Mouse (Mus musculus) neural tube, embryonic 15.5 days (tissue): Measurements from ENCODE around the gene Zfp385c. TPM values are rescaled to one million over a fixed set of nuclear protein-coding genes. Genes with fewer than 3 reads are reported as not detected.

Experiments
- ATAC-seq: fragments of 200-750 bp; cut with Nextera tagmentation; 2 replicates; pipeline ENCODE4 v1.8.0; 2017; ENCODE audit warnings: mild to moderate bottlenecking, moderate TSS enrichment, moderate library complexity; ENCODE audit not compliant: low FRiP score
- H3K27ac ChIP-seq: fragments of 300-500 bp; sonication (generic); replicated peaks from 2 replicates; pipeline ENCODE4 v1.5.1; 2015; ENCODE audit warnings: mild to moderate bottlenecking, inconsistent platforms
- H3K27me3 ChIP-seq: fragments of 300-500 bp; sonication (generic); replicated peaks from 2 replicates; pipeline ENCODE4 v1.6.1; 2015; ENCODE audit warnings: inconsistent platforms
- H3K36me3 ChIP-seq: fragments of 300-500 bp; sonication (generic); 2 replicates; pipeline ENCODE4 v1.6.1; 2015; ENCODE audit warnings: inconsistent platforms
- H3K4me1 ChIP-seq: fragments of 300-500 bp; sonication (generic); 2 replicates; pipeline ENCODE4 v1.6.1; 2015; ENCODE audit warnings: inconsistent platforms
- H3K4me2 ChIP-seq: fragments of 300-500 bp; sonication (generic); 2 replicates; pipeline ENCODE4 v1.6.1; 2015; ENCODE audit warnings: inconsistent platforms, mild to moderate bottlenecking, moderate library complexity
- H3K4me3 ChIP-seq: fragments of 300-500 bp; sonication (generic); replicated peaks from 2 replicates; pipeline ENCODE4 v1.5.1; 2015; ENCODE audit warnings: mild to moderate bottlenecking, inconsistent platforms
- H3K9ac ChIP-seq: fragments of 300-500 bp; sonication (generic); replicated peaks from 2 replicates; pipeline ENCODE4 v1.6.1; 2015; ENCODE audit warnings: mild to moderate bottlenecking, inconsistent platforms
- H3K9me3 ChIP-seq: fragments of 300-500 bp; sonication (generic); replicated peaks from 2 replicates; pipeline ENCODE4 v1.6.1; 2016; ENCODE audit warnings: inconsistent platforms
- WGBS: fragments of 180-500 bp; shearing (Covaris S2); methylation state at CpG from one replicate; pipeline ENCODE4 v1.1.7; 2015; ENCODE audit warnings: mixed read lengths; 5-methylcytosine and 5-hydroxymethylcytosine counted together
- polyA plus RNA-seq: library from polyadenylated mRNA; unstranded; fragments of >200 nt; fragmentation: Nextera tagmentation; extraction: Ambion mirVana; gene quantifications from 2 replicates; pipeline ENCODE4 v1.2.1, GENCODE M21; 2015

Gene Zfp385c
- polyA plus RNA-seq, 1 experiment from 2014 or later, result 0.77 TPM

DNA sequence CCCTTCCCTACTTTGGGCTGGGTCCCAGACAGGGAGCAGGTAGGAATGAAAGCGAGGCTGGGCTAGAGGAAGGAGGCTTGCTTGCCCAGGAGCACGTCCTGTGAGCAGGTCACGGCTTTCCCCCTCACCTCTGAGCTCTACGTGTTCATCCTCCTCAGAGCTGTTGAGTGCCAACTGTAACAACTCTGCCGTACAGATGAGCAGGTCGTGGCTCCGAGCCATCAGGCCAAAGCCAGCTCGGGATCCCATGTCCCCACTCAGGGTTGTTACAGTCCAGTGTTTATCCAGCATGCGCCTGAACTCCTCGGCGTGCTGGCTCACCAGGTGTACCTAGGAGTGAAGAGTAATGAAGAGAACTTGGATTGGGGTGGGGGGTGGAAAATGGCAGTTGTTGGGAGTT, 11.1 kb upstream of the Zfp385c start:
- H3K27ac ChIP-seq, result no peak overlapping the region
- no peak overlapping the region for H3K4me2 ChIP-seq
- H3K4me3 ChIP-seq, result no peak overlapping the region
- 67% methylated on average over 11 of the region's 11 CpGs for WGBS
- no peak overlapping the region for H3K9ac ChIP-seq
- H3K27me3 ChIP-seq, result no peaks in the 10 kb centered on the region
- peaks cover 43% of the 10 kb centered on the region for H3K36me3 ChIP-seq
- H3K9me3 ChIP-seq, result no peaks in the 10 kb centered on the region
- H3K4me1 ChIP-seq, result peaks cover 9% of the 10 kb centered on the region
- no peak for ATAC-seq

DNA sequence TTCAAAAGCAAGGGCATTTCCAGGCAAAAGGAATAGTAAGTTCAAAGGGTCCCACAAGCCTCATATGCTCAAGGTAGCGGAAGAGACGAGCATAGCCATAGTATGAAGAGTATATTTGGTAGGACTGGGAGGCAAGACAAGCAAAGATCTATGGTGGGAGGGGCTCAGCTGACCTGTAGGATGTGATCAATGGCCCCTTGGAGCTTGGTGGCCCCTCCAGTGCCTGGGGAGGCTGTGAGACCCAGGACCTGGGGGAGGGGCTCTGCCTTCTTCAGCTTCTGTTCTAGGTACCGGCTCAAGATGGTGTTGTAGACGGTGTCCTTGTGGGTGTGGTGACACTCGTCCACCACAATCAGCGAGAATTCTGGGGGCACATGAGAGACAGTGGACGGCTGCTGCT, 10.7 kb upstream of the Zfp385c start:
- no peak for ATAC-seq
- Histone ChIP-seq H3K27ac (no peak overlapping the region), H3K9me3 (no peaks in the 10 kb centered on the region), H3K36me3 (peaks cover 39% of the 10 kb centered on the region), H3K4me2 (peak overlapping the region; percentile 30), H3K9ac (no peak overlapping the region), H3K4me1 (peaks cover 9% of the 10 kb centered on the region), H3K4me3 (no peak overlapping the region), H3K27me3 (no peaks in the 10 kb centered on the region)
- 51% methylated on average over 7 of the region's 7 CpGs for WGBS

DNA sequence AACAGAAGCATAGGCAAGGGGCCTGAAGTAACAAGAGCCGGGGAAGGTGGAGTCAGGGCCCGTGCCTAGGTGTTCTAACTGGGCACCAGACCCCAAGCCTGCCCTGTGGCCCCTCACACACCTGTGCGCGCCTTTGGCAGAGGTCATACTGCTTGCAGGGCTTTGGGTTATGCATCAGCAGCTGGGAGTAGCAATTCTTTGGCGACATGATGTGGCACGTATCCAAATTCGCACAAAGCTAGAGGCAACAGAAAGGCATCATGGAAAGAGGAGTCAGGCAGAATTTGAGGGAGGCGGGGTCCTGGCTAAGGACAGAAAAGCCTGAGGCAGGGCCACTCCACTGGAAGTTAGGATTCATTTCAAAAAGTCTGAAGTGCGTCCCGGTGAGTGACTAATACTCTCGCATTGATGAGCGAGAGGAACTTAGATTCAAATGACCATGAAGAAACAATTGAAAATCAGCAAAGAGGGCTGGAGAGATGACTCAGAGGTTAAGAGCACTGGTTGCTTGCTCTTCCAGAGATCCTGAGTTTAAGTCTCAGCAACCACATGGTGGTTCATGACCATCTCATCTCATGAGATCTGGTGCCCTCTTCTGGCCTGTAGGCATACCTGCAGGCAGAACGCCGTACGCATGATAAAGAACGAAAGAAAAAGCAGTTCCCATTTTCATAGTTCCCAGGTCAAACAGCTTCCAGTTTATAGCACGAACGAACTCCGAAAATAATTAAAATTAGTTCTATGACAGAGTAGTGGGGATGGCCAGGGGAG, 10.0 kb upstream of the Zfp385c start:
- Histone ChIP-seq H3K4me2 (peak overlapping the region; percentile 30), H3K4me1 (peaks cover 9% of the 10 kb centered on the region), H3K4me3 (no peak overlapping the region), H3K9me3 (no peaks in the 10 kb centered on the region), H3K27me3 (no peaks in the 10 kb centered on the region), H3K9ac (0 out of 2 replicates have a peak overlapping the region, but pooled peaks have one; percentile 1), H3K36me3 (peaks cover 32% of the 10 kb centered on the region), H3K27ac (no peak overlapping the region)
- 40% methylated on average over 19 of the region's 19 CpGs for WGBS
- peak; percentile 54; the same call in 1 of the 2 replicates for ATAC-seq

DNA sequence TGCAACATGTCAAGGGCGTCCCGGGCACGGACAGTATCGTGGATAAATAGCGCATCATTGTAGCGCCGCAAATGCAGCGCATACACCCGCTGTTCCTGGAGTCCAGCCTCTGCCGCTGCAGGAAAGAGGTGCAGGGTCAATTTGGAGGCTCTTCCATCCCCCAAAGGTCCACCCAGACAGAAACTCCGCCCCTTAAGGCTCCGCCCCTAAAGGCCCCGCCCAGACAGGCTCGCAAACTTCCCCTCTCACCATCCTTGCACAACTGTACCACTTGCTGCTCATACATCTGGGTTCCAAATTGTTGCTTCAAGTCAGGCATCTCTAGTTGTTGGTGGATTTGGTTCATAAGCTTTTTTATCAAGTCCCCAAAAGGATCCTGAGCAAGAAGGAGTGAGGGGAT, 9.0 kb upstream of the Zfp385c start:
- Histone ChIP-seq H3K4me3 (0 out of 2 replicates have a peak overlapping the region, but pooled peaks have one; percentile 16), H3K27me3 (no peaks in the 10 kb centered on the region), H3K9ac (no peak overlapping the region), H3K9me3 (no peaks in the 10 kb centered on the region), H3K4me1 (peaks cover 9% of the 10 kb centered on the region), H3K27ac (no peak overlapping the region), H3K4me2 (peak overlapping the region; percentile 45), H3K36me3 (peaks cover 23% of the 10 kb centered on the region)
- WGBS, result 6% methylated on average over 14 of the region's 14 CpGs
- no peak for ATAC-seq

DNA sequence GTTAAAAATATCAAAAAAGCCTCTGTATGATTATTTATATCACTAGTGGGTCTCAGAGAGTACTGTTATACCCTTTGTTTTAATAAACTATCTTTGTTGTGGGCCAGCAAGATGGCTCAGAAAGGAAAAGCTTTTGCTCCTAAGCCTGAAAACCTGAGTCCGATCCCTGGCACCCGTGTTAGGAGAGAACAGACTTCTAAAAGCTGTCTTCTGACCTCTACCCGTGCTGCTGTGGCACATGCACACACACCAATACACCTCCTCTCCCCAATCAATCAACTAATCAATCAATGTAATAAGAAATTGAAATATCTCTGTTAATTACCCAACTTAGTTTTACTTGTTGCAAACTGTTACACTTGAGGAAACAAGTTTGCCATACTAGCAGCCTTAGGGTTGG, 8.5 kb upstream of the Zfp385c start:
- no peak for ATAC-seq
- Histone ChIP-seq H3K27ac (no peak overlapping the region), H3K4me3 (no peak overlapping the region), H3K27me3 (no peaks in the 10 kb centered on the region), H3K4me2 (no peak overlapping the region), H3K9ac (no peak overlapping the region), H3K9me3 (no peaks in the 10 kb centered on the region), H3K4me1 (peaks cover 9% of the 10 kb centered on the region), H3K36me3 (peaks cover 17% of the 10 kb centered on the region)
- WGBS, result 84% methylated on average over 3 of the region's 3 CpGs

DNA sequence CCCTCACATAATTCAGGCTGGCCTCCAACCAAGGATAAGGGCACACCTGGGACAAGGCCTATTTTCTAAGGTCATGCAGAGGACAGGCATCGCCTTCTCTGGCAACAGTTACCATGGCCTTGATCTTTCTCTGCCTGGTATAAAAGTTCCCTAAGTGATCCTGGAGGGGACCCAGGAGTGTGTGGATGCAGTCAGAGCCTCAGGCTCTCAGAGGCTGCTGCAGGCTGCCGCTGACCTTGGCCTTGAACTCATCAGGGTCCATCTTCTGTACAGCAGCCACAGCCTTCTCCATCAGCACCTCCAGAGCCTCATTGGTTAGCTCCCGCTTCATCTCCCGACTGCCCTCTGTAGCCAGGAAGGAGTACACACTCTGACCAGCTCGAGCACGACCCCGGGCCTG, 5.7 kb upstream of the Zfp385c start:
- ATAC-seq, result no peak
- Histone ChIP-seq H3K4me2 (no peak overlapping the region), H3K4me3 (no peak overlapping the region), H3K27ac (no peak overlapping the region), H3K27me3 (peaks cover 5% of the 10 kb centered on the region), H3K4me1 (peaks cover 7% of the 10 kb centered on the region), H3K36me3 (peaks cover 2% of the 10 kb centered on the region; the same call in 1 of the 2 replicates), H3K9ac (no peak overlapping the region), H3K9me3 (no peaks in the 10 kb centered on the region)
- WGBS, result 75% methylated on average over 7 of the region's 7 CpGs

DNA sequence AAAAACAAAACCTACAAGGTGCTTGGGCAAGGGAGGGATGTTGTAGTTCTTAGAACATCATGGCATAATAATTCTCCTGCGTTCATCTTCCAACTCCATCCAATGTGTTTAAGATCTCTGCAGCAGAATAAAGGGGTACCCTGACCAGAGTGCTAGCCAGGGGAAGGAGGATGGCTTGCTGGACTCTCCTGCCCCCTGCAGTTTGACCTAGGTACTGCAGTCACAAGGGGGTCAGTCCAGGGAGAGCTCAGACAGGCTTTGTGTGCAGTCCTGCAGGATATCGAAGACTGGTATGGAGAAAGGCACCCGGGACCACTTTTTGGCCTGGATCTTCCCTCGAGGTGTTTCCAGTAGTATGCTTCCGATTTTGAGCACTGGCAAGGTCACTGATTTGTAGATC, 2.7 kb upstream of the Zfp385c start:
- Histone ChIP-seq H3K9me3 (no peaks in the 10 kb centered on the region), H3K4me1 (peaks cover 10% of the 10 kb centered on the region), H3K27ac (no peak overlapping the region), H3K9ac (no peak overlapping the region), H3K27me3 (peaks cover 31% of the 10 kb centered on the region), H3K4me2 (no peak overlapping the region), H3K36me3 (peaks cover 2% of the 10 kb centered on the region; the same call in 1 of the 2 replicates), H3K4me3 (no peak overlapping the region)
- 29% methylated on average over 5 of the region's 5 CpGs for WGBS
- ATAC-seq, result no peak

DNA sequence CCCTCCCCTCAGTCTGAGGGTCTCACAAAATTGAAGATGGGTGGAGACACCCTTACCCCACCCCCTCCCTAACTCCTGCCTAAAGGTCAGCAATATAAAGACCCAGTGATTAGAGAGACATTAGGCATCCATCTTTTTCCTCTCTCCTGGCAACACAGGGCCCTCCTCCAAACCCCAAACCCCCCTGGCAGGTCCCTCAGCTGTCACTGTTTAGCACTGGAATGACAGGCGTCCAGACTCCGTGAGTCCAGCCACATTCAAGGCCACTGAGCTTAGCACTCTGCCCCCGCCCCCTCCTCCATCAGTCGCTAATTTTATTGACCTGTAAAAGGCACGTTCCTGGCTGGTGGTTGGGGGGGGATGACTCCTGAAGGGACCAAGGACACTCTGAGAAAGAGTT, 899 bp upstream of the Zfp385c start:
- Histone ChIP-seq H3K9ac (no peak overlapping the region), H3K4me1 (peaks cover 10% of the 10 kb centered on the region), H3K27ac (no peak overlapping the region), H3K27me3 (peaks cover 32% of the 10 kb centered on the region), H3K9me3 (no peaks in the 10 kb centered on the region), H3K36me3 (no peaks in the 10 kb centered on the region), H3K4me3 (no peak overlapping the region), H3K4me2 (no peak overlapping the region)
- ATAC-seq, result no peak
- 12% methylated on average over 5 of the region's 5 CpGs for WGBS

DNA sequence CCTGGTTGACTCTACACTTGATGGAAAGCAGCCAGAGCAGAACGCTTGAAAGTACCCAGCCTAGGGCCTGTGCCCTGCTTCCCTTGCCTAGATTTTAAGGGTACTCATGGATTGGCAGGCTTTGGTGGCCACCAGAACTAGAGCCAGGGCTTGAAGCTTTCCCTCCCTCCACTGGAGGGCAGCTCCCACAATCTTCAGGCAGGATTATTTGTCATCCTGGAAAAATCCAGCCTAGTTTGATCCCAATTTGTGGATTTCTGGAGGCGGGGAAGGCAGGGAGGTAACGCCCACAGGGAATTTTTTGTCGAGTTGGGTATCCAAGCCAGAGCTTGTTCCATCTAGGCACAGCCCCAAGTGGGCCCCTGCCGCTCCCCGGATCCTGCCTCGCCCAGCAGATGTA, 1.9 kb downstream of the Zfp385c start:
- Histone ChIP-seq H3K4me2 (no peak overlapping the region), H3K9ac (no peak overlapping the region), H3K36me3 (no peaks in the 10 kb centered on the region), H3K27me3 (peaks cover 32% of the 10 kb centered on the region), H3K4me1 (peaks cover 10% of the 10 kb centered on the region), H3K4me3 (no peak overlapping the region), H3K9me3 (no peaks in the 10 kb centered on the region), H3K27ac (no peak overlapping the region)
- no peak for ATAC-seq
- WGBS, result 86% methylated on average over 7 of the region's 7 CpGs

DNA sequence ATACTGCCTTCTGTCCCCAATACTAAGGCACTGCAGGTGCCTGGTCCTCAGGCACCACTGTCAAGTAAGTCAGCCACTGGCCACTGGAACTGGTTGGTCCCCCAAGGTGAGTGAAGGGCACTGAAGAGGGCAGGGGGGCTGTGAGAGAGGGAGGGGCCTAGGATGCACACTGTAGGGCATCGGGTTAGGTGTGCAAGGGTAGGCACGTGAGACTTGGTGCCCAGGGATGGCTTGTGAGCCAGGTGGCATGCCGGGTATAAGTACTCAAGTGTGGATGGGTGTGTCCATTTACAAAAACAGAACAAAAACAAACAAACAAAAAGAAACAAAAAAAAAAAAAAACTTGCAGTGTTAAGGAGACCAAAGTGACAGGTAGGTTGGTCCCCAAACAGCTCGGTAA, 3.8 kb downstream of the Zfp385c start:
- ATAC-seq, result no peak
- H3K36me3 ChIP-seq, result no peaks in the 10 kb centered on the region
- WGBS, result 81% methylated on average over 4 of the region's 4 CpGs
- no peak overlapping the region for H3K4me2 ChIP-seq
- peaks cover 10% of the 10 kb centered on the region for H3K4me1 ChIP-seq
- H3K4me3 ChIP-seq, result no peak overlapping the region
- peaks cover 32% of the 10 kb centered on the region for H3K27me3 ChIP-seq
- no peak overlapping the region for H3K9ac ChIP-seq
- no peak overlapping the region for H3K27ac ChIP-seq
- H3K9me3 ChIP-seq, result no peaks in the 10 kb centered on the region

DNA sequence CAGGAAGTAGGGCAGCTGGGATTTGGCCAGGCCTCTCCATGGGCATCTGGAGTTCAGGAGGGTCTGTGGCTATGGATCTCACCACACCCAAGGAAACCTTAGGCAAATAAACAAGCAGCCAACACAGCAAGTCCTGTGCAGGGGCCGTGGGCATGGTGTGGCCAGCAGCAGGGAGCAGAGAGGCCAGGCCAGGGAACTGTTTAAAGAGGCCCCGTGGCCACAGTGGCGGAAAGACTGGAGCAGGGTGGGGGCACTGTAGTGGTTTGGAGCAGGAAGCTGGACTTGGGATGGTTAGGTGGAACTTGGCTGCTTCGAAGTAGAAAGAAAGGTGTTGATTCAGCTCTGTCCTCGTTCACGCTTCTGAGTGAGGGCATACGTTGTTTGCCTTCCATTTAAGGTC, 5.0 kb downstream of the Zfp385c start:
- Histone ChIP-seq H3K9ac (no peak overlapping the region), H3K27ac (no peak overlapping the region), H3K27me3 (peaks cover 23% of the 10 kb centered on the region), H3K4me3 (no peak overlapping the region), H3K36me3 (no peaks in the 10 kb centered on the region), H3K4me2 (no peak overlapping the region), H3K4me1 (peaks cover 6% of the 10 kb centered on the region), H3K9me3 (no peaks in the 10 kb centered on the region)
- 84% methylated on average over 7 of the region's 7 CpGs for whole genome bisulfite sequencing
- no peak for ATAC-seq

DNA sequence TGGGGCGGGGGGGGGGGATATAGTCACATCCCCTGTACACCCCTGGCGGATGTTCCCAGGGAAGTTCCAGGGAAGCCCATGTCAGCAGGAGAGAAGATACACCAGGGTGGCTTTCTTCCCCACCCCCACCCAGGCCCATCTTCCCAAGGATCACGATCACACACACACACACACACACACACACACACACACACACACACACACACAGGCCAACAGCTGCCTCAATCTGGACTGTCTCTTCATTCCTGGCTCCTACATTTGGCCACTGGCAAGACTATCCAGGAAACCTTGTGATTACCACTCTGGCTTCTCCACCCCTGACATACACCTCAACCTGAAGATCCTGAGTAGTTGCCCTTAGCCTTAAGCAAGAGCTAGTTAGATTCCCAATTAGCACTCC, 6.9 kb downstream of the Zfp385c start:
- 86% methylated on average over 2 of the region's 3 CpGs for WGBS
- Histone ChIP-seq H3K9me3 (no peaks in the 10 kb centered on the region), H3K4me3 (no peak overlapping the region), H3K4me1 (no peaks in the 10 kb centered on the region), H3K9ac (no peak overlapping the region), H3K36me3 (no peaks in the 10 kb centered on the region), H3K27me3 (0 out of 2 replicates have a peak, but pooled peaks cover 6% of the 10 kb centered on the region), H3K4me2 (no peak overlapping the region), H3K27ac (no peak overlapping the region)
- ATAC-seq, result no peak
